Mouse (Mus musculus) telencephalon, adult 2 months (tissue): ENCODE measurements around the gene Zc3h7a.
"Not testable (repeated sequence)": the region's sequence is repeated elsewhere in the genome, so short reads cannot be mapped to it uniquely, and the experiment has no call there.

ENCODE experiments used
- DNase-seq: peaks from one replicate; pipeline ENCODE4 v3.0.0-alpha.2; 2011; ENCODE audit warnings: low read depth, low spot score

Zc3h7a gene

DNA sequence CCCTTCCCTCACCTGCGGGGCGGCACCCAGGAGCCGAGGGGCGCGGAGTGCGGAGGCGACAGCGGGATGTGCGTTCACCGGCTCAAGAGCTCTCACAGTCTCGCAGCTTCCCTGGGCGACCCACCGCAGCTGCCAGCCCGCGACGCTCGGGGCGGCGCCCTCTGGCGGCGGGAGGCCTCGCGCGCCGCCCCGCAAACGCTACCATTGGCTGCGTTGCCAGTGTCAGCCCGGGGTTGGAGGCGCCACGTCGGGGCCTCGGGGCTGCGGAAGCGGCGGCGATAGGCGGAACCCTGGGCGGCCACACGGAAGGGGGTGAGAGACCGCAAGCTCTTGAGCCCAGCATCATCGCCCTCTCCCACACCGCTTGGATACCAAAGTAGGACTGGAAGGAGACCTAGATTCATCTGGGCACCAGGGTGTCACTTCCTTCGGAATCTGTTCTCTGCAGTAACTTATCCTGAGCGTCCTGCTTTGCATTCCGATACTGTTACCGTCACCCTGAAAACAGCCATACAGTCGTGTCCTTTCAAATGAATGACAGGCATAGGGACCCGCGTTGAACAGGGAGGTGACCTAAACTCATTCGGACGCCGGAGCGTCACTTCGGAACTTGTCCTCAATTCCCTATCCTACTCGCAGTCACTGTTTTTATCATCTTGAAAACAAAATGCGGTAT is at the start of gene Zc3h7a:
Gene Zc3h7a, minus strand, starts transcription at position 186 of the 676 bp plus-strand sequence.
- DNase-seq = peak; percentile 77

DNA sequence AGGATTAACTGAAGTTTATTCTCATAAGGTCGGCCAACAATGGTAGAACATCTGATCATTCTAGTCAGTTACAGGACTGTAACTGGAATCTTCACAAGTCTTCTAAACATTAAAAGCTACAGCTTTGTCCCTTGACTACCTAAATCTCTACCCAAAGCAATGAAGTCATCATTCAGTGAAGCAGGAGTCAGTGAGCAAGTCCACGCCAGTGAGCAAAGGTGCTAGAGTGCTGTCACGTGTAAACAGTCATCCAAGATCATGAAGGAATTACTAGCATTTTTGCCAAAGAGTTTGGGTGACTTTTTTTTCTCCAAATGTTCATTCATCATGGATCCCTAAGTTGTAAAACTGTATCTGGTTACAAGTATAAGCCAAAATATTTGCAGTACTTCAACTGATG is 41.6 kb upstream of the Zc3h7a start:
- DNase-seq = no peak

GRCm38 (mm10) chr16:11203600-11204390 is 27.6 kb upstream of the Zc3h7a start:
- no peak for DNase-seq

DNA sequence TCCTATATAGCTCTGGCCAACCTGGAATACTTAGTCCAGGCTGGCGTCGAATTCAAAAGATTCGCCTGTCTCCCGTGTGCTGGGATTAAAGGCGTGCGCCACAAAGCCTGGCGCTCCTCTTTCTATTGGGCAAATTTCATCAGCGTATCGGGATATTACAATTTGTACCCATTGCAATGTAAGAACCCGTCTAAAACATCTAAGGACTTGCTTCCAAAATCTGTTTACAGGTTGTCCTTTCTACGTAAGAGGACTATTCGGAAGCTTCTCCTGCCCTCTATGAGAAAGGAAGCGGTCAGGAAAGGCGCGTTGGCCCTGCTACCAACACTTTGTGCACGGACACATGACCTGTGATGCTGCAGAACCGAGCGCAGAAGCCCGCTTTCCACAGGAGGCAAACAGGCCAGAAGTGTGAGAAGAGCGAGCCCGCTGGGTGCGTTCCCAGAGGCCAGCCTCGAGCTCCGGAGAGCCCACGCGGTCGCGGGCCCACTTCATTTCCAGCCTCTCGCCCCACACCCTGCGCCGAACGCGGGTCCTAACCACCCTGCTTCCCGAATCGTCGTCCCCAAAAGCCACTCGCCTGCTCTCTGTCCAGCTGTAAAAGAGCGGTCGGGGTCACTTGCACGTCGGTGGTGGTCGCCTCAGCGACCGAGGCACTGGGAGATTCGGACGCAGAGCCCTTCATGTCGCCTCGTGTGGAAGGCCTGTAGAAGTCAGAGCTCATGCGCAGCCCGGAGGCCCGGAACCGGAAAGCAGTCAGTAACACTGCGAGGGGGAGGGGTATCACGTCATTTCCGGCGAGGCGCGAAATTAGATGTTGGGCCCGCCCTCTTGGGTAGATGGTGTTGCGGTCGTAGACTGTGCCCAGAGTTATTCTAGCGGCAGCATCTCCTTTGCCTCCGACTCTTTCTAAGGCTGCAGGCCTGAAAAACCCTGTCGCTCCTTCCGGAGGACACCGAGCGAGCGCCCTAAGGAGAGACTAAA is 26.7 kb upstream of the Zc3h7a start, which contains the start of gene Rsl1d1:
Gene Rsl1d1, minus strand, starts transcription at position 761 of the 984 bp plus-strand sequence.
- peak; percentile 91 for DNase-seq

DNA sequence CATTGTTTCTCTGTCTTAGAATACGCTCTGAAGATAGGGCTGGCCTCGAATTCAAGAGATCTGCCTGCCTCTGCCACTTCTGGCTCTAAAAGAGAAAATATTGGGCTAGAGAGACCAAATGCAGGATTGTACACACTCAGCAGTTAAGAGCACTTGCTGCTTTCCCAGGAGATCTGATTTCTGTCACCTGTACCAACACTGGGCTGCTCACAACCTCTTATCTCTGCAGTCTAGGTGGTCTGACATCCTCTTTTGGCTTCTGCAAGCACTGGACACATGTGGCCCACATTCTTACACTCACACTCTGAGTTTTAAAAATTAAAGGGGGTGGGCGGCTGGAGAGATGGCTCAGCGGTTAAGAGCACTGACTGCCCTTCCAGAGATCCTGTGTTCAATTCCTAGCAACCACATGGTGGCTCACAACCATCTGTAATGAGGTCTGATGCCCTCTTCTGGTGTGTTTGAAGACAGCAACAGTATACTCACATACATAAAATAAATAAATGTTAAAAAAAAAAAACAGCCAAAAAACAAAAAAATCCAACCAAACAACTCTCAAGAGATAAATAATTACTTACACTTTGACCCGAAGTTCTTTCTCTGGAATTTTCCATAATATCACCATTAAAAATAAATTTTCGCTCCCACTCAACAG is 25.7 kb upstream of the Zc3h7a start:
- DNase-seq = no peak

DNA sequence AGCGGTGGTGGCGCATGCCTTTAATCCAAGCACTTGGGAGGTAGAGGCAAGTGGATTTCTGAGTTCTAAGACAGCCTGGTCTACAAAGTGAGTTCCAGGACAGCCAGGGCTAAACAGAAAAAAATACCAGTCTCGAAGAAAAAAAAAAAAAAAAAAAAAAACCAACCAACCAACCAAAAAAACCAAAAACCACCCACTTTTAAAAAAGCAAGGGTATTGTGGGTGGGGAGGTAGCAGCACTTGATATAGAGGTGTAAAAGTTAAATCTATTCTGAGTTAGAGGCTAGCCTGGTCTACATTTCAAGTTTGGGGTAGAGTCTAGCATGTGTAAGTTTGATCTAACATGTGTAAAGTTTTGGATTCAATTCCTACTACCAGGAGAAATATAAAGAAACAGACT is 24.1 kb upstream of the Zc3h7a start:
- no peak for DNase-seq

- DNase-seq = no peak
These were observed 22.3 kb upstream of the Zc3h7a start for GRCm38 (mm10) chr16:11198467-11198866.

GRCm38 (mm10) chr16:11197052-11197451 is 20.9 kb upstream of the Zc3h7a start:
- DNase-seq = no peak

DNA sequence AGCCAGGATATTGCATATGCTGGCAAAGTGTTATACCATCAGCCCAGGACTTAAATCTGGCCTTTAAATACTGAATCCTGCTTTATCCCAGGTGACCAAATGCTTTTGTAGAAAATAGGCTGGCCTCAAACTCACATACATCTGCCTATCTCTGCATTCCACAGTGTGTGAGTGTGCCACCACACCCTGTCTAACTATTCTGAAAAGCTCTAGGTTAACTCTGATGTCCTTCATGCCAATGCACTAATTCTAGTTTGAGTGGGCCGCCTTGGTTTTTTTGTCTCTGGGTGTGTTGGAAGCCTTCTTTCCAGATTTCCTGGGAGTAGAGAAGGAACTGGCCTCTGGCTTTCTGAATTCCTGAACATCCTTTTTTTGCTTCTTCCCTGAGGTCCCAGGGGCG is 17.0 kb upstream of the Zc3h7a start:
- DNase-seq = no peak

GRCm38 (mm10) chr16:11190150-11190549 is 14.0 kb upstream of the Zc3h7a start:
- peak; percentile 47 for DNase-seq

DNA sequence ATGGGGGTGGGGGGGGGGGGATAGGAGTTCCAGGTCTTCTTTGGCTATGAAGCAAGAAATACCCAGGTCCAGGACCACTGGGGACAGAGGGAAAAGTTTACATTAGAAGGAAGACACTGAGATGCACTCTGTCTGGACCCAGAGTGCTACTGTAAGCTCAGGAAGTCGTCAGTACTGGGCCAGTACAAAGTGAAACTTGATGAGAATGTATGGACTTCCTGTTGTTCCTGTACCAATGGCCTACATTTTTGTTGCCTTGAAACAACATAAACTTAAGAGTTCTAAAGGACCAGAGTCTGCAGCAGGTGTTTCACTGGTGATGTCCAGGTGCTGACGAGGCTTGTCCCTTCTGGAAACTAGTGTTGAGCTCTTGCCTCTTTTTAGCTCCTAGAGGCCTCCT is 1.2 kb upstream of the Zc3h7a start:
- no peak for DNase-seq

DNA sequence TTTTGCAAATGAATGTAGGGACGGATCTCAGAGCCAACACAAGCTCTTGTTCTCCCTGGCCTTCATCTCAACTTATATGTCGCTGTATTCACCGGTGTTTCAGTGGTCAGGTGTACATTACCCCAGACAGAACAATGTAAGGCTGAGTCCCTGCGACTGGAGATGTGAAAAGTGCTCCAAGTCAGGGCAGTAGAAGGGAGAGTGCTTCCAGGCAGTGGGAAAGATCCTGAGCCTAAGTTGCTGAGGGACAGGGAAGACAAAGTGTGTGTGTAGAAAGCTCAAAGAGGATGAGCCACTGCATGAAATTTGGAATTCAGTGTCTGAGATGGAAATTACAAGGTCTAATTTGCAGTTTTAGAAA is 671 bp upstream of the Zc3h7a start:
- DNase-seq = no peak

DNA sequence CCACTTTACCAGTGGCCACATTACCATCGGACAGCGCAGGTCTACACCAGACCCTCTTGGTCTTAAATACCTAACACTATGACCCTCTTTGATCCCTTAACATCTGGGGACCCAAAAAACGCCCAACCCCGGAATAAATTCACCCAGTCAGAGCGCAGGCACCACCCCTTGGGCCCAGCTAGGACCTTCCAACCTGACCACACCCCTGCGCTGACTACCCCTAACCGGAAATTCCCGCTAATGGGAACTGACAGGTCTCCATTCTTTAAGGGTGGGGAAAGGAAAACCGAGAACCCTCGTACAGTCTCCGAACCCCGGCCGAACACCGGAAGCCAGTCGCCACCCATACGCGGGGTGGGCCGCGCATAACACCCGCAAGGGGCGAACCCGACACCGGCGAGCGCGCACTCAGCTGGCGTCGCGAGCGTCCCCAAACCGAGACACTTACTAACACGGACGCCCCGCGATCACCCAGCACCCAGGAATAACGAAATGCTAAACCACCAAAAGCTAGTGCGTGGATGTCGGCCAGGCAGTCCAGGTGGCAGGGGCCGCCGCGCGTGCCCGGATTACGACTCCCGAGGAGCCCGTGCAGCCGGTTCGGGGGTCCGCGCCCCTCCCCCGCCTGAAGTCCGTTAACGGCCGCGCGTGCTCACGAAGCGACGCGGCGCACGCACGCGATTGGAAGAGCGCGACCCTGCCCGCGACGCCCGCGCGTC is 545 bp downstream of the Zc3h7a start:
- no peak for DNase-seq

GRCm38 (mm10) chr16:11175100-11175488 is 1.1 kb downstream of the Zc3h7a start:
- no peak for DNase-seq

- no peak for DNase-seq
These were observed 1.5 kb downstream of the Zc3h7a start for GRCm38 (mm10) chr16:11174671-11175081.

- no peak for DNase-seq
These were observed 4.5 kb downstream of the Zc3h7a start for GRCm38 (mm10) chr16:11171679-11172078.

GRCm38 (mm10) chr16:11166431-11166830 is 9.8 kb downstream of the Zc3h7a start:
- peak; percentile 83 for DNase-seq

DNA sequence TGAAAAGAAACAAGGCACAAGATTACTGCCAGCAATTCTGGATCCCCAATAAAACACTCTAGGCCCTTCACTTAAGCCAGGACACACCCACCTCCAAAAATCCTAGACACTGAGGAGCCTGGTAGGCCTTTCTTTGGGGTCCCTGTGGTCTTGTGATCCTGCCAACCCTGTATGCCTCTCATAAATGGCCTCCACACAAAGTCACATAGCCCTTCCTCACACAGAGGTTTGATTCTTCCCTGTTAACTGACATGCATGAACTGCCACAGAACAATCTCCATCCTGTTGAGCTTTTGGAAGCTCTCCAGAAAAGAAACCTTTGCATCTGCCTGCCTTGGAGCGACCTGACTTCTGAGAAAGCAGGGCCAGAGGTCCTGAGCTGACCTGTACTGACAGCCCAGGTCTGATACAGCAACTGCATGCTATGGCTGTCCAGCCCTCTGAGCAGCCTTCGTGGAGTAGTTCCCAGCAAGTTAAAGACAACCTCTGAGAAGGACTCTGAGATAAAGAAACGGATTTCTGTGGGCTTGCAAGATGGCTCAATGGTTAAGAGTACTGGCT is 11.4 kb downstream of the Zc3h7a start:
- no peak for DNase-seq

DNA sequence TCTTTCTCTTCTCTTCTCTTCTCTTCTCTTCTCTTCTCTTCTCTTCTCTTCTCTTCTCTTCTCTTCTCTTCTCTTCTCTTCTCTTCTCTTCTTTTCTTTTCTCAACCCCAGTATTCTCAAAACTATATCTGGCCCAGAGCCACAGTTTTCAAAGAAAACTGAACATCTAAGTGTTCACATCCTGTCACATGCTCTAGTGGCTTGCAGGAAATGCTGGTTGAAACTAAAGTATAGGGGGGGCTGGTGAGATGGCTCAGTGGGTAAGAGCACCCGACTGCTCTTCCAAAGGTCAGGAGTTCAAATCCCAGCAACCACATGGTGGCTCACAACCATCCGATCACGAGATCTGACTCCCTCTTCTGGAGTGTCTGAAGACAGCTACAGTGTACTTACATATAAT is 18.5 kb downstream of the Zc3h7a start:
- not testable (repeated sequence) for DNase-seq

- DNase-seq = no peak
These were observed 21.7 kb downstream of the Zc3h7a start for GRCm38 (mm10) chr16:11154500-11154899.
